Mouse (Mus musculus): ENCODE results near the gene Pold2.

The Pold2 gene

GRCm38 (mm10) chr11:5859883-5860550, 18.1 kb downstream of the Pold2 start:
- no peak for DNase-seq (ENCODE audit: low read depth, low spot score)

- DNase-seq (ENCODE audit: low read depth, low spot score): no peak
Measured at GRCm38 (mm10) chr11:5858723-5859122, 19.4 kb downstream of the Pold2 start.

GRCm38 (mm10) chr11:5856479-5857130, 21.5 kb downstream of the Pold2 start:
- DNase-seq (ENCODE audit: low read depth, low spot score): no peak

- peak; percentile 55 for DNase-seq (ENCODE audit: low read depth, low spot score)
Measured at GRCm38 (mm10) chr11:5855902-5856301, 22.2 kb downstream of the Pold2 start.

GRCm38 (mm10) chr11:5855481-5855880, 22.6 kb downstream of the Pold2 start:
- DNase-seq (ENCODE audit: low read depth, low spot score): no peak

- no peak for DNase-seq (ENCODE audit: low read depth, low spot score)
Measured at GRCm38 (mm10) chr11:5852314-5852713, 25.8 kb downstream of the Pold2 start.

GRCm38 (mm10) chr11:5851021-5851736, 26.9 kb downstream of the Pold2 start:
- no peak for DNase-seq (ENCODE audit: low read depth, low spot score)

GRCm38 (mm10) chr11:5850452-5850851, 27.6 kb downstream of the Pold2 start:
- DNase-seq (ENCODE audit: low read depth, low spot score): no peak

GRCm38 (mm10) chr11:5849316-5849715, 28.8 kb downstream of the Pold2 start:
- DNase-seq (ENCODE audit: low read depth, low spot score): no peak

- DNase-seq (ENCODE audit: low read depth, low spot score): peak; percentile 76
Measured at GRCm38 (mm10) chr11:5848741-5849140, 29.4 kb downstream of the Pold2 start.

GRCm38 (mm10) chr11:5846639-5847345, 31.3 kb downstream of the Pold2 start:
- DNase-seq (ENCODE audit: low read depth, low spot score): no peak

GRCm38 (mm10) chr11:5843131-5843530, 35.0 kb downstream of the Pold2 start:
- no peak for DNase-seq (ENCODE audit: low read depth, low spot score)

GRCm38 (mm10) chr11:5841751-5842150, 36.3 kb downstream of the Pold2 start:
- DNase-seq (ENCODE audit: low read depth, low spot score): no peak

- no peak for DNase-seq (ENCODE audit: low read depth, low spot score)
Measured at GRCm38 (mm10) chr11:5840346-5840745, 37.7 kb downstream of the Pold2 start.

GRCm38 (mm10) chr11:5837251-5838246, 40.5 kb downstream of the Pold2 start, which contains the start of gene Polm:
Gene Polm (minus strand): TSS chr11:5838016.
- DNase-seq (ENCODE audit: low read depth, low spot score): peak; percentile 80

GRCm38 (mm10) chr11:5836126-5836525, 42.0 kb downstream of the Pold2 start:
- no peak for DNase-seq (ENCODE audit: low read depth, low spot score)

- no peak for DNase-seq (ENCODE audit: low read depth, low spot score)
Measured at GRCm38 (mm10) chr11:5835057-5835456, 43.0 kb downstream of the Pold2 start.

- no peak for DNase-seq (ENCODE audit: low read depth, low spot score)
Measured at GRCm38 (mm10) chr11:5834506-5834905, 43.6 kb downstream of the Pold2 start.

GRCm38 (mm10) chr11:5829327-5829726, 48.8 kb downstream of the Pold2 start:
- DNase-seq (ENCODE audit: low read depth, low spot score): no peak

- DNase-seq (ENCODE audit: low read depth, low spot score): no peak
Measured at GRCm38 (mm10) chr11:5828509-5829191, 49.4 kb downstream of the Pold2 start.
